Mouse (Mus musculus) spleen, postnatal 4 days (tissue): ENCODE results near the gene Plekhn1.
A peak's percentile ranks its signal among the peaks of the same experiment; 100 is the strongest.

Experiments
- DNase-seq, 2 experiments: peaks; one replicate each; pipeline ENCODE4 v3.0.0; 2022; ENCODE audit warnings: low spot score in 2 of 2

Gene Plekhn1

GRCm38 (mm10) chr4:156234701-156235213 lies at the start of gene Plekhn1:
TSS of gene Plekhn1 (minus strand) at chr4:156234857.
- peak; percentile 77 to 90 for DNase-seq

DNA sequence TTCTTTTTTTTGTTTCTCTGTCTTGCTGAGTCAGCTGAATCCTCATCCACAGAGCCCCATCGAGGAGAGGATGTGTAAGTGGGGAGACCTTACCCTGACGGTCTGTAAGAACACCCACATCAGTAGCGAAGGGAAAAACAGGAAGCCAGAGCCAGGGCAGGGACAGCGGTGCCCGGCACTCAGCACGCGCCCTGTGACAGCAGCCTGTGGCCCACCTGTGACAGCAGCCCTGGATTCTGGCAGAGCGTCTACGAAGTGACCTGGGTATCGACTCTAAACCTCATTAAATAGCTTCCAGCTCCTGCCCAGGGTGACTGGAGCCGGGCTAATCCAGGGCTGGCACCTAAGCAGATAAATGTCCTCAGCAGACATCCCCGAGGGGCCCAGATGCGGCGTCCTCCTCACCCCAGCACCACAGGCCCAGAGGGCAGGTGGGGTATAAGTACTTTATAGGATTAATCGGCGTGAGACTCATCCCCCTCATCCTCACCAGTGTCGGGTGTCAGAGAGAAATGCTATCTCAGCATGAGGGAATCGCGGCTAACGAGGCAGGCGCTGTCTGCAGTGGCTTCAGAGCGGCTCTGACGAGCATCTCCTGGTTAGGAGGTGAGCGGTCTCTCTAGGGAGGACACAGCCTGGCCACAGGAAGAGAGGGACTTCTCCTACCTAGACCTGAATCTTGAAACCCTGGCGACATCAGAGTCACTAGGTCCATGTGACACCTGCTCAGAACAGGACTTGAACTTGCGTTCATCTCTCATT lies 20.6 kb upstream of the Plekhn1 start, which contains the start of gene Samd11:
Gene Samd11 (minus strand): TSS at position 580 of the 762 bp plus-strand sequence.
- no peak for DNase-seq

GRCm38 (mm10) chr4:156254361-156255077 lies 19.9 kb upstream of the Plekhn1 start:
- DNase-seq, result peak; percentile 60 to 79

DNA sequence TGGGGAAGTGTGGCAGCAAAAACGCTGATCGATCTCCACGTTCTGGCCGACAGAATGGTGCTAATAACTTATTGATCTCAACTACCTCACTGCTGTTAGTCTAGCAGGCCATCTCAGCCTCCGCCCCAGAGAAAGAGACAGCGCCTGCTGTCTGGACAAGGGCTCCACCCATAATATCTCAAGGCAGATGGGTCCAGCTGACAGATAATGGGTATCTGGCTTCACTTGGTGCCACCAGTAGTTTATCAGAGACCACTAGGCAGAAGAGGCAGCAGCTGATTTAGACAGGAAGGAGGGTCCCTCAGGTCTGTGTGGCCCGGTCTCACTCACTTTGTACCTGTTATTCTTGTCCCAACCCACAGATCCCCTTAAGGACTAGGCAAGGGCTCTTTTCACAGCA lies 18.4 kb upstream of the Plekhn1 start:
- peak in 1 of 2 experiments; percentile 63 for DNase-seq

DNA sequence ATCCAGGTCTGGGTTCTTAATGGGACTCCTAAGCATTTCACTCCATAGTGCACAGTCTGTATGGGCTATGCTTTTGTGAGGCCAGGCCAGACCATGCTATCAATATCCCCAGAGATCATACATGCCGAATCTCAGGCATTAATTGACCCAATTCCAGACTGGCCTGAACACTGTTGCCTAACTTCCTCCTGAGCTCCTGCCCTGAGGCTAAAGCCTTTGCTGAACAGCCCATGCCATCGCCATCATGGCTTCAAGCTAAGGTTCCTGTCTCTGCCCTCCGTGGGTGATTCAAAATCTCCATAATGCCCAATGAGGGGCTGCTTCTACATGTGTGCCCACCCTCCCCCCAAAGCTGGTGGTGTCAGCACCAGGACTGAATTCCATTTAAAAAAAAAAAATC lies 18.0 kb upstream of the Plekhn1 start:
- DNase-seq, result no peak

DNA sequence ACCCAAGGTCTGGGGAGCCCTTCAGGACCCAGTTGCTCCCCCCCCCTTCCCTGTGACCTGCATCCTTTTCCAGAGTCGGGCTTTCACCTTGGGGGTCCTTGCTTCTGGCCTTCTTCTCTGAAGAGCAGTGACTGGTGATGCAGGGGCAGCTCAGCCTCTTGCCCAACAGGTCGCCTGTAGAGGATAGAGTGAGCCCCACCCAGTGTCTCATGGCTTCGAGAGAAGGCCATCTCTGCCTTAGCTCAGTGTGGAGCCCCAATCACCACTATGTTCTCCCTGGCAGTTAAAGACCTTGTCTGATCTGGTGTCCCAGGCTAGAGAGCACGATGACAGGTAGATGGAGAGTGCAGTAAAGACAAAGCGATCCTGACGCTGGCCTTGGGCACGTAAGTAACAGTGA lies 17.5 kb upstream of the Plekhn1 start:
- no peak for DNase-seq

- DNase-seq, result no peak
Observed at GRCm38 (mm10) chr4:156251081-156251480, 16.4 kb upstream of the Plekhn1 start.

DNA sequence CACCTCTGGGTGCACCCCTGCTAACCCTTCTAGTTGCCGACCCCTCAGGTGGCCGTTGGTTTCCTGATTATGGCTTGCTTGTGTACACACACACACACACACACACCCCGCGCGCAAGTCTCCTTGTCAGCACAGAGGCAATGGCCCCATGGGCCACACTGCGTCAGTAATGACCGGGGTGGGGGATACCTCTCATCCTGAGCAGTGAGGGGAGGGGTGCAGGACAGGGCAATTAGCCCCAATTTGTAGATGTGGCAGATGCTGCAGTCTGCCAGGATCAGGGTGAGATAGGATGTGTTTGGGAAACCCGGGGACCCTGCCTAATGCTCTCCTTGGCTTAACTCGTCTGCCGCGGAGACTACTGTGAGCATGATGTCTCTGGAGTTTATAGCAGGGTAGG lies 14.9 kb upstream of the Plekhn1 start:
- DNase-seq, result no peak

GRCm38 (mm10) chr4:156236651-156237447 lies 2.2 kb upstream of the Plekhn1 start:
- no peak for DNase-seq

DNA sequence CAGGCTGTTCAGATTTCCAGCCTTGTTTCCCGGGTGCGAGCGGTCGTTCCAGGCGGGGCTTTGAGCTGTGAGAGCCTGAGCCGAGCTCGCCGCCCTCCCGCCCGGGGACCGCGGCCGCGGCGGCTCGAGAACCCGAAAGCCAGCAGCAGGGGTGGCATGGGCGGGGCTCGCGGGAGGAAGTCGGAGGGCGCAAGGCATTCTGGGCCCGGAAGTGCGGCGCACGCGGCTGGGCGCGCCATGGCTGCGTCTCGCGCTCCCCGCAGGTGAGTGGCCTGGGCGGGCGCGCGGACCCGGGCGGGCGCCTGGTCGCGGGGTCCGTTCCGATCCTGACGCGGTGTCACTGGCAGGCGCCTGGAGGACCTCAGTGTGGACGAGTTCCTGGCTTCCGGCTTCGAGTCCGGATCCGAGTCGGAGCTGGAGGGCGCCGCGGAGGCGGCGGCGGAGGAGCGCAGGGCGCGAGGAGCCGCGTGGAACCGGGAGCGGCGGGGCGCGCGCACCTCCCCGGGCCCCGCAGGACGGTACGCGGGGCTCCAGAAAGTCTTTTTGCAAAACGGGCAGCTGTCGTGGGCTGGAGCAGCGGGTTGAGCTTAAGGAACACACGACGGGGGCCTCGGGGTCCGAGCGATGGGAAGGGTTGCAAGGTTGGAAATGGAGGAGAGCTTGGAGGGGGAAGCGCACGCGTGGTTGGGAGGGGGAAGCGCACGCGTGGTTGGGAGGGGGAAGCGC lies 1.3 kb upstream of the Plekhn1 start, which contains the start of gene Noc2l:
Gene Noc2l (plus strand): TSS at position 203 of the 726 bp plus-strand sequence.
- DNase-seq, result peak; percentile 92 to 95

- DNase-seq, result no peak
Observed at GRCm38 (mm10) chr4:156235360-156235770, 708 bp upstream of the Plekhn1 start.

DNA sequence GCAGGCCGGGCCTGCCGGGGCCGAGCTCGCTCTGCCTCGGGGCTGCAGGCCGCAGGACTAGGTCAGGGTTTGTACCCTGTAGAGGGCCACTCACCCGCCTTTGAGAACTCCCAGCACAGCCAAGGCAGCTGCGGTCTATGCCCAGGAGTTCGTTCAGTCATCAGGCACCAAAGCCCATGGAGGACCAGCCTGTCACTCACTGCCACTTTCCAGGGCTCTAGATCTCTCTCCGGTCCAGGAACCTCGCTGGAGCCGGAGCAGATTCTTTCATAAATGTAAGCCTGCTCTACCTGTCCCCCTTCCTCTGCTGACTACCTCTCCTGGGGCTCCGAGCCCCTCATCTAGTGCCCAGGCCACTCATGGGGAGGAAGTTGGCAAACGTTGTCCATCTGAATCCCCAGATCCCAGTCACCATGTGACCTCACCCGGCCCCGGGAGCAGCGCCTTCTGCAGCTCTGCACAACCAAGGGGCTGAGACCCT lies 596 bp downstream of the Plekhn1 start:
- DNase-seq, result no peak

DNA sequence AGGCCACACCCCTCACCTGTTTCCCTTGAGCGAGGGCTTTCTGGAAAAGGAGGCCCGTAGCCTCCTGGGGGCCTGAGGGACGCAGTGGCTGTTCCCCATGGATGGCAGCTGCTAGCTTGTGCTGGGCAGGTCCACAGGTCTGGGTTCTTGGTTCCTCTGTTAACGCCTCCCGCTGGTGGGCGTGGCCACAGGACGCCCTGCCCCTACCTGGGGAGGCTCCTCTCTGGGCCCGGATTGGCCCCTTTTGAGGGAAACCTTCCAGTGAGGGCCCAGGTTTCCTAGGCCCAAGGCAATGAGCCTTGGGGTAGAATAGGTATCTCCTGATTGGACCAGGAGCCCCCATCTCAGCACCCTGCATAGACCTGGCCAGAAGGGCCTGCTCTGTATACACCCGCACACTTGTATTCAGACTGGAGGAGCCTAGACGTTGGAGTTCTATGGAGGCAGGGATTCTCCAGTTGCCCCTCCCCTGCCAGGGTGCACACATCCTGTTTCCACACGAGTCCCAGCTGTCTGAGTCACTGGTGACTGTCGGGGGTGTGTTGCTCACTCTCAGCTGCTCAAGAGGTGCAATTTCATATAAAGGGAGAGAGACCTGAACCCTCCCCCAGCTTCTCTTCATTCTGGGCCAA lies 6.1 kb downstream of the Plekhn1 start:
- peak in 1 of 2 experiments; percentile 61 for DNase-seq

GRCm38 (mm10) chr4:156227752-156228392 lies 6.8 kb downstream of the Plekhn1 start:
- peak in 1 of 2 experiments; percentile 61 for DNase-seq

- DNase-seq, result no peak
Observed at GRCm38 (mm10) chr4:156224276-156224675, 10.4 kb downstream of the Plekhn1 start.

GRCm38 (mm10) chr4:156219936-156220335 lies 14.7 kb downstream of the Plekhn1 start:
- peak in 1 of 2 experiments; percentile 57 for DNase-seq

- peak in 1 of 2 experiments; percentile 77 for DNase-seq
Observed at GRCm38 (mm10) chr4:156217838-156218237, 16.8 kb downstream of the Plekhn1 start.

- peak in 1 of 2 experiments; percentile 60 for DNase-seq
Observed at GRCm38 (mm10) chr4:156217022-156217669, 17.5 kb downstream of the Plekhn1 start.

GRCm38 (mm10) chr4:156216196-156216595 lies 18.5 kb downstream of the Plekhn1 start:
- DNase-seq, result no peak
